Mouse (Mus musculus): ENCODE data around the gene Gpr155. TPM values are rescaled to one million over a fixed set of nuclear protein-coding genes. Genes with fewer than 3 reads are reported as not detected.

Gene Gpr155
- polyA plus RNA-seq, 1 experiment from 2014 or later = 15.8 TPM

GRCm38 (mm10) chr2:73410076-73410475 lies 23.7 kb upstream of the Gpr155 start:
- Histone ChIP-seq H3K4me1 (ENCODE audit: control insufficient read depth, insufficient read depth, low read length) (no peaks in the 10 kb centered on the region), H3K4me3 (ENCODE audit: low read depth, low read length) (no peak overlapping the region), H3K27ac (ENCODE audit: low read depth, low read length) (no peak overlapping the region), H3K9ac (replicated peaks; ENCODE audit: low read depth, low read length) (no peak overlapping the region), H3K36me3 (ENCODE audit: control insufficient read depth, insufficient read depth, low read length) (no peaks in the 10 kb centered on the region), H3K4me2 (ENCODE audit: low read depth, low read length) (no peak overlapping the region), H3K9me3 (ENCODE audit: control insufficient read depth, low read length) (no peaks in the 10 kb centered on the region), H3K27me3 (ENCODE audit: control insufficient read depth, insufficient read depth, low read length) (no peaks in the 10 kb centered on the region)
- WGBS = 95% methylated on average over 8 of the region's 8 CpGs
- no peak for ATAC-seq (ENCODE audit: low read depth)

- WGBS = 77% methylated on average over 4 of the region's 4 CpGs
- no peak for ATAC-seq (ENCODE audit: low read depth)
- Histone ChIP-seq H3K4me3 (ENCODE audit: low read depth, low read length) (no peak overlapping the region), H3K27me3 (ENCODE audit: control insufficient read depth, insufficient read depth, low read length) (no peaks in the 10 kb centered on the region), H3K4me1 (ENCODE audit: control insufficient read depth, insufficient read depth, low read length) (no peaks in the 10 kb centered on the region), H3K36me3 (ENCODE audit: control insufficient read depth, insufficient read depth, low read length) (no peaks in the 10 kb centered on the region), H3K27ac (ENCODE audit: low read depth, low read length) (no peak overlapping the region), H3K9ac (replicated peaks; ENCODE audit: low read depth, low read length) (no peak overlapping the region), H3K9me3 (ENCODE audit: control insufficient read depth, low read length) (no peaks in the 10 kb centered on the region), H3K4me2 (ENCODE audit: low read depth, low read length) (no peak overlapping the region)
Observed at GRCm38 (mm10) chr2:73407662-73408061, 21.3 kb upstream of the Gpr155 start.

GRCm38 (mm10) chr2:73406336-73406915 lies 20.1 kb upstream of the Gpr155 start:
- H3K4me2 ChIP-seq (ENCODE audit: low read depth, low read length) = no peak overlapping the region
- no peak for ATAC-seq (ENCODE audit: low read depth)
- WGBS = 92% methylated on average over 9 of the region's 9 CpGs

GRCm38 (mm10) chr2:73404980-73405379 lies 18.6 kb upstream of the Gpr155 start:
- 91% methylated on average over 7 of the region's 7 CpGs for WGBS
- no peak overlapping the region for H3K9ac ChIP-seq (replicated peaks; ENCODE audit: low read depth, low read length)
- H3K4me3 ChIP-seq (ENCODE audit: low read depth, low read length) = no peak overlapping the region

More at GRCm38 (mm10) chr2:73406336-73406915, 20.1 kb upstream of the Gpr155 start:
- Histone ChIP-seq H3K27me3 (ENCODE audit: control insufficient read depth, insufficient read depth, low read length) (no peaks in the 10 kb centered on the region), H3K36me3 (ENCODE audit: control insufficient read depth, insufficient read depth, low read length) (no peaks in the 10 kb centered on the region), H3K9ac (replicated peaks; ENCODE audit: low read depth, low read length) (no peak overlapping the region), H3K4me1 (ENCODE audit: control insufficient read depth, insufficient read depth, low read length) (no peaks in the 10 kb centered on the region), H3K4me3 (ENCODE audit: low read depth, low read length) (no peak overlapping the region), H3K9me3 (ENCODE audit: control insufficient read depth, low read length) (no peaks in the 10 kb centered on the region), H3K27ac (ENCODE audit: low read depth, low read length) (no peak overlapping the region)

GRCm38 (mm10) chr2:73404442-73404841 lies 18.1 kb upstream of the Gpr155 start:
- Histone ChIP-seq H3K4me2 (ENCODE audit: low read depth, low read length) (no peak overlapping the region), H3K9me3 (ENCODE audit: control insufficient read depth, low read length) (no peaks in the 10 kb centered on the region), H3K4me1 (ENCODE audit: control insufficient read depth, insufficient read depth, low read length) (no peaks in the 10 kb centered on the region), H3K27me3 (ENCODE audit: control insufficient read depth, insufficient read depth, low read length) (no peaks in the 10 kb centered on the region), H3K27ac (ENCODE audit: low read depth, low read length) (no peak overlapping the region), H3K4me3 (ENCODE audit: low read depth, low read length) (no peak overlapping the region), H3K36me3 (ENCODE audit: control insufficient read depth, insufficient read depth, low read length) (no peaks in the 10 kb centered on the region), H3K9ac (replicated peaks; ENCODE audit: low read depth, low read length) (no peak overlapping the region)
- ATAC-seq (ENCODE audit: low read depth) = no peak
- WGBS = 82% methylated on average over 9 of the region's 9 CpGs

More at GRCm38 (mm10) chr2:73404980-73405379, 18.6 kb upstream of the Gpr155 start:
- Histone ChIP-seq H3K4me1 (ENCODE audit: control insufficient read depth, insufficient read depth, low read length) (no peaks in the 10 kb centered on the region), H3K9me3 (ENCODE audit: control insufficient read depth, low read length) (no peaks in the 10 kb centered on the region), H3K36me3 (ENCODE audit: control insufficient read depth, insufficient read depth, low read length) (no peaks in the 10 kb centered on the region), H3K27me3 (ENCODE audit: control insufficient read depth, insufficient read depth, low read length) (no peaks in the 10 kb centered on the region), H3K27ac (ENCODE audit: low read depth, low read length) (no peak overlapping the region), H3K4me2 (ENCODE audit: low read depth, low read length) (no peak overlapping the region)
- no peak for ATAC-seq (ENCODE audit: low read depth)

GRCm38 (mm10) chr2:73403385-73404013 lies 17.1 kb upstream of the Gpr155 start:
- Histone ChIP-seq H3K4me3 (ENCODE audit: low read depth, low read length) (no peak overlapping the region), H3K9ac (replicated peaks; ENCODE audit: low read depth, low read length) (no peak overlapping the region), H3K27ac (ENCODE audit: low read depth, low read length) (no peak overlapping the region), H3K4me1 (ENCODE audit: control insufficient read depth, insufficient read depth, low read length) (no peaks in the 10 kb centered on the region), H3K9me3 (ENCODE audit: control insufficient read depth, low read length) (no peaks in the 10 kb centered on the region), H3K27me3 (ENCODE audit: control insufficient read depth, insufficient read depth, low read length) (no peaks in the 10 kb centered on the region), H3K4me2 (ENCODE audit: low read depth, low read length) (no peak overlapping the region), H3K36me3 (ENCODE audit: control insufficient read depth, insufficient read depth, low read length) (no peaks in the 10 kb centered on the region)
- no peak for ATAC-seq (ENCODE audit: low read depth)
- 82% methylated on average over 15 of the region's 15 CpGs for WGBS

- Histone ChIP-seq H3K4me1 (ENCODE audit: control insufficient read depth, insufficient read depth, low read length) (no peaks in the 10 kb centered on the region), H3K4me3 (ENCODE audit: low read depth, low read length) (no peak overlapping the region), H3K27me3 (ENCODE audit: control insufficient read depth, insufficient read depth, low read length) (no peaks in the 10 kb centered on the region), H3K9ac (replicated peaks; ENCODE audit: low read depth, low read length) (no peak overlapping the region), H3K36me3 (ENCODE audit: control insufficient read depth, insufficient read depth, low read length) (no peaks in the 10 kb centered on the region), H3K9me3 (ENCODE audit: control insufficient read depth, low read length) (no peaks in the 10 kb centered on the region), H3K4me2 (ENCODE audit: low read depth, low read length) (no peak overlapping the region), H3K27ac (ENCODE audit: low read depth, low read length) (no peak overlapping the region)
- WGBS = 38% methylated on average over 1 of the region's 1 CpGs
- ATAC-seq (ENCODE audit: low read depth) = no peak
Observed at GRCm38 (mm10) chr2:73401689-73402088, 15.3 kb upstream of the Gpr155 start.

- Histone ChIP-seq H3K36me3 (ENCODE audit: control insufficient read depth, insufficient read depth, low read length) (no peaks in the 10 kb centered on the region), H3K9ac (replicated peaks; ENCODE audit: low read depth, low read length) (no peak overlapping the region), H3K4me1 (ENCODE audit: control insufficient read depth, insufficient read depth, low read length) (no peaks in the 10 kb centered on the region), H3K4me2 (ENCODE audit: low read depth, low read length) (no peak overlapping the region), H3K27me3 (ENCODE audit: control insufficient read depth, insufficient read depth, low read length) (no peaks in the 10 kb centered on the region), H3K9me3 (ENCODE audit: control insufficient read depth, low read length) (no peaks in the 10 kb centered on the region), H3K4me3 (ENCODE audit: low read depth, low read length) (no peak overlapping the region), H3K27ac (ENCODE audit: low read depth, low read length) (no peak overlapping the region)
- 88% methylated on average over 2 of the region's 2 CpGs for WGBS
- ATAC-seq (ENCODE audit: low read depth) = no peak
Observed at GRCm38 (mm10) chr2:73397476-73397875, 11.1 kb upstream of the Gpr155 start.

GRCm38 (mm10) chr2:73396828-73397325 lies 10.5 kb upstream of the Gpr155 start:
- Histone ChIP-seq H3K36me3 (ENCODE audit: control insufficient read depth, insufficient read depth, low read length) (no peaks in the 10 kb centered on the region), H3K4me3 (ENCODE audit: low read depth, low read length) (no peak overlapping the region), H3K27me3 (ENCODE audit: control insufficient read depth, insufficient read depth, low read length) (no peaks in the 10 kb centered on the region), H3K9ac (replicated peaks; ENCODE audit: low read depth, low read length) (no peak overlapping the region), H3K9me3 (ENCODE audit: control insufficient read depth, low read length) (no peaks in the 10 kb centered on the region), H3K27ac (ENCODE audit: low read depth, low read length) (no peak overlapping the region), H3K4me2 (ENCODE audit: low read depth, low read length) (no peak overlapping the region), H3K4me1 (ENCODE audit: control insufficient read depth, insufficient read depth, low read length) (no peaks in the 10 kb centered on the region)
- 95% methylated on average over 3 of the region's 3 CpGs for WGBS
- ATAC-seq (ENCODE audit: low read depth) = no peak

Measured in neural tube, embryonic 14.5 days (tissue).